Mouse (Mus musculus) spleen, adult 2 months (tissue): Measurements from ENCODE around the gene Chd1l.

ENCODE experiments used
- CTCF ChIP-seq: fragments of 200-500 bp; IDR thresholded peaks from 2 replicates; pipeline ENCODE4 v1.5.1; 2011; ENCODE audit warnings: mild to moderate bottlenecking, inconsistent platforms; ENCODE audit not compliant: insufficient read depth, insufficient read length, insufficient replicate concordance; ENCODE audit errors: extremely low read depth
- POLR2A ChIP-seq: fragments of 200-500 bp; IDR thresholded peaks from 2 replicates; pipeline ENCODE4 v1.6.1; 2011; ENCODE audit warnings: low read depth, low read length, inconsistent platforms

- TF ChIP-seq POLR2A (no peak), CTCF (no peak)
These were observed 16.9 kb downstream of the Chd1l start for GRCm38 (mm10) chr3:97593089-97593488.
